Mouse (Mus musculus): ENCODE results near the gene Llcfc1.

Gene Llcfc1

DNA sequence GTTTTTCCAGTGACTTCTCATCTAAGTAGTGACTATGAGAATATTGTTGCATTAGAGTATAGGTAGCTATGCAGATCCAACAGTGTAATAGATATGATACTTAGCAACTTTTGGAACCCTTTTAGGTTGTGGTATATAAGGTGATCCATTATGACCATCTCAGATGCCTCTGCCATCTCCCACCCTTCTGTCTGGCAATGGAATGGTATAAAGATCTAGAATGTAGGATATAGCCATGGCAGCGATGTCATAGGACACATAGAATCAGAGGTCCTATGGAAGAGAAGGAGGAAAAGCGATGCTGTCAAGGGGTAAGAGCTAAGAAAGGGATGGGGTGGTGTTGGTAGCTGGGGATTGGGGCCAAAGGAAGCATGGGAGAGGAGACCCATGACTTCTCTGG, at the start of gene Llcfc1:
Gene Llcfc1, plus strand, starts transcription at position 301 of the 400 bp plus-strand sequence.
- no peak for DNase-seq (ENCODE audit: low spot score in 2 of 2)

DNA sequence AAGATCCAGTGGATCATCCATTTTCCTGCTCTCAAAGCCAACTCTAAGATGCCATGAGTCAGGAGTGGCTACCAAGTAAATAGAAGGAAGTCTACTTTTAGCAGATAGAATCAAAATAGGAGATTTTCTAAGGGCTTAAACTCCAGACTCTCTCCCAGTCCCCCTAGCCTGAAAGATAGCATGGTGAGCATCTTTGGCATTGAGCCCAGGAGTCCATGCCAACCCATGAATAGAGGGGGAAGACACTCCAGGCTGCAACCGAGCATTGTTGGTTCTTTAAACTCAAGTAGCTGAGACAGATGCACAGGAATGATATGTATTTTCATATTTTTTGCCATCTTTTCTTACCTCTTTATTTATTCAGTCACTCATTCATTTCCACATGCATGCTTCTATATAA, 49.0 kb upstream of the Llcfc1 start:
- no peak for DNase-seq (ENCODE audit: low spot score in 2 of 2)

DNA sequence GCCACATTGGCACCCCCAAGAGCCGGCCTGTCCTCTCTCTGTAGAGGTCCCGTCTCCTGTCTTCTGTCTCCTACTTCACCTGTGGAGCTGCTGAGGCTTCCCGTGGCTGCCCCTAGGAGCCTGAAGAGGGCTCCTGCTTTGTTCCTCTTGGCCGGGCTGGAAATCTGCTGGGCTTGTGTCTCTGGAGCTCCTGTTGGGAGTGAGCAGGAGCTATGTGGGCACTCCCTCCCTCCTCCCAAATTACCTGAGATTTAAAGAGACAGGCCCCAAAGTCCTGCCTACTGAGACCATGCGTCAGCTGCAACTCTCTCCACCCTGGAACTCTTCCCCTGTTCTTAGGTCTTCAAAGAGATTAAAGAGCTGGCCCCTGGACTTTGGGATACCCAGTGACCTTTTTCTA, 48.1 kb upstream of the Llcfc1 start, which contains the start of gene Trpv6:
Gene Trpv6, minus strand, starts transcription at position 228 of the 400 bp plus-strand sequence.
- DNase-seq (ENCODE audit: low spot score in 2 of 2) = no peak

DNA sequence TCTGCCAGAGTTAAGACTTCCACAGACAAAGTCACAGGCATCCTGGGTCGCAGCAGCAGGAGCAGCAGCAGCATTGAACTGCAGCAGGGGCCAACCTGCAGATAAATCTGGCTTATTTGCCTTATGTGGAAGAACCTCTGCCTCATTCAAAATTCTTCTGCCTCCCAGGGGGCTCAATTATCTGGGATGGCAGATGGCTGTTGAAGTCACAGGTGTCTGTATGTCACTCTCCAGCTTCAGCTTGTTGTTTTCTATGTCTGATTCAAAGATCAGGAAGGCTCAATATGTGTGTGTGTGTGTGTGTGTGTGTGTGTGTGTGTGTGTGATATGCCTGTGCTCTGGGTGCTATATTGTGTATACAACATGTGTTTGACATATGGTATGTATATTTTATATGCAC, 46.8 kb upstream of the Llcfc1 start:
- no peak for DNase-seq (ENCODE audit: low spot score in 2 of 2)

DNA sequence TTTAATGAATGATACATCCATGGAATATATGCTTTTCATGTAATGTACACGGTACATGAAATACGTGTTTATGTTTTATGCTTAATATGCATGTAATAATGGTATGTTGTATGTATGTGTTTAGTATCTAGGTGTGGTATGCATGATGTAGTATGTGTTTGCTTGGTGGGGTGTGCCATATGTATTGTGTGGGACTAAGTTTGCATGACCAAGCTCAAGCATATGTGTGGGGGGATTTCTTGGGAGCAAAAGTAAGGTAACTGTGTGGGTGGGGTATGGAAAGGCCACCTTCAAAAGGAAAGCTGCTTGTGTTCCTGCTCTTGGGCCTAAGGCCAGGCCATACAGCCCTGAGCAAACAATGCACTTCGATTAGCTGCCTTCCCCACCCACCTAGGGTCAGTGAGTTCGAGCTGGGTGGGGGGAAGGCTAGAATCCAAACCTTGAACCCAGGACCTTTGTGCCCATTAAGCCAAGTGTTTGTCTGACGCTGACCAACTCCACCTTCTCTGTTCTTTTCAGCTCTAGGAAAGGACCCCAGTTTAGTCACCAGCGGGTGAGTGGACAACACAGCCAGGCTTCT, 46.2 kb upstream of the Llcfc1 start:
- DNase-seq (ENCODE audit: low spot score in 2 of 2) = no peak

DNA sequence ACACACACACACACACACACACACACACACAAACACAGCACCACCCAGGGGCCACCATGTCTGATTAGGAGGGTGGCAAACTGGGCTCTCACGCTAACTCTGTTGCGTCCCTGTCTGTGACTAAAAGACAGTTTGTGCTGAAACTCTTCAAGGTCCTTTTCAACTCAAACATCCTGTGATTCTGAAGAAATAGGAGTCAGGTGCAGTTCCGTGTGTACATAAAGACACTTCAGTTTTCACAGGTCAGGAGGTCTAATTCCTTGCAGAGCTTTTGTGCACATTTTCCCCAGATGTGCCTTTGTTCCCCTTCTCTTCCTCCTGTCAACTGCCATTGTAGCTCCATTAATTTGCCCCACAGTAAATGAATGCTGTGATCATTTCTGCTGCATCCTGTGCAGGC, 43.8 kb upstream of the Llcfc1 start:
- DNase-seq (ENCODE audit: low spot score in 2 of 2) = no peak

DNA sequence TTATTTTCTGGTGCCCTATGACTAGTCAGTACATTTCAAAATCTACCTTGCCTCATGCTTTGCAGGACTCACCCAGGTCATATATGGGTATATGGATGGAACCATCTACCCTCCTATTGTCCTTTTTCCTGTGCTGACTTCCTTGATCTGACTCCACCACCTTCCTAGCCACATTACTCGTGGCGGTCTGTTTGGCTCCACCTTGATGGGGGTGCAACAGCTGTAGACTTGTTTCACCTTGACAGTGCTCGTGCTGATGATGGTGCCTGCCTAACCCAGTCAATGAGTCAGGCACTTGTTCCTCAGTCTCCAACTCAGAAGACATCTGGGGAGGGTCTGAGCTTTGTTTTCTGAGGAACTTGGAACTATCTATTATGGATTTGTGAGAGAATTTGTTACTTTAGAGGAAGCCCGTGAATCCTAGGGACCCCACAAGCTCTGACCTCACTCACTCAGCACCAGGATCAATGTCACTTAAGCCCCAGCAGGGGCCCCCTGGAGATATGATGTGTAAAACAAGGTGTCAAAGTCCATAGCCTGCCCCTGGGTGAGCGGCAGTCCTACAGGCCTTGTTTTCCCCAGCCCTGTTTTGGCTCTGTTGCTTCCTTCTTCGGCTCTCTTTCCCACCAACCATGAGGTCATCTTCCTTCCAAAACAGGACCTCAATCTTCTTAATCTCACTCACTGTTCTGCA, 42.9 kb upstream of the Llcfc1 start:
- no peak for DNase-seq (ENCODE audit: low spot score in 2 of 2)

DNA sequence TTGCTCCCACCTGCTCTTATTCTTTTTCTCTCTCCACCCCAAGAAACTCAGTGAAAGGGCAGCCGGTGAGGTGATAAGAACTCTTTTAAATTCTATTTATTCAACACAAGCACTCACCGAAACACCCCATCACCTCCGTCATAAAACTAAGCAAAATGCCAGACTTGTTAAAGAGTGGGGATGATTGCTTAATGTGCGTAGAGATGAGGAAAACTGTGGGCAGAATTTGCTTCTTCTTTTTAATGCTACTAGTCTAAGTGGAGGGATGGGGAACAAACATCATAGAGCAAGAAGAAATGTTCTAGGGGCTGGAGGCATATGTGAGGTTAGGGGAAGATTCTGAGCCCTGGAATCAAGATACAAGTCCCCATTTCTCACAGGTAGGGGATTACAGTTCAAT, 41.5 kb upstream of the Llcfc1 start:
- no peak for DNase-seq (ENCODE audit: low spot score in 2 of 2)

DNA sequence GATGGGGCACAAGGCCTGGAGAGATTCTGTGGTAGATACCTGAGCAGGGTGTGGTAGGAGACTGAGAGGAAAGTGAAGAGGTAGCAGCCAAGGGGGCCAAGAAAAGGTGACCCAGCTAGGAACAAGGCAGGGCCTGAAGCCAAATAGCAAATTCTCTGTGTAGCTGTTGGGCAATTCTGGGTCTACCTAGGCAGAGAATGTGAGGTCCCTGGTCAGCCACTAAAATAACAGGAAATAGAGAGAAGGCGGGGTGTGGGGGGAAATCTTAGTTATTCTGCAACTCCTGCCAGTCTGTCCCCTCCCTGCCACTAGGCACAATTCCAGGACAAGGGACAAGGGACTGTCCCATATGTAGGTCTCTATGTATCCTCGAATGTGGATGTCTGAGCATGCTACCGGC, 41.0 kb upstream of the Llcfc1 start:
- no peak for DNase-seq (ENCODE audit: low spot score in 2 of 2)

DNA sequence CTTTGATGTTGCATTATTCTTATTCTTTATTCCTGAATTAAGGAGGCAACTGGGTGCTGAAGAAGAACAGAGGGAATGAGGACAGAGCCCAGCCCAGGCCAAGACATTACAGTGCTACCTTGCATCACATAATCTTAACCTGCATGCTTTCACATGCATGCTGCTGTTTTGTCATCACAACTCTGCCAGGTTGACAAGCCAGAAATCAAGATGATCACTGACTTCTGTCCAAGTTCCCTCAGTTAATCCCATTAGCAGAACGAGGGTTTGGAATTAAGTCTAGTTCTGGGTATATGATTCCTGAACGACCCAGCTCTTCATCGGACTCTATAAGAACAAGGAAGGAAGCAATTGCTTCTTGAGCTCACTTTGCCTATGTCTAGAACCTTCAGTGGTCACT, 38.0 kb upstream of the Llcfc1 start:
- DNase-seq (ENCODE audit: low spot score in 2 of 2) = no peak

DNA sequence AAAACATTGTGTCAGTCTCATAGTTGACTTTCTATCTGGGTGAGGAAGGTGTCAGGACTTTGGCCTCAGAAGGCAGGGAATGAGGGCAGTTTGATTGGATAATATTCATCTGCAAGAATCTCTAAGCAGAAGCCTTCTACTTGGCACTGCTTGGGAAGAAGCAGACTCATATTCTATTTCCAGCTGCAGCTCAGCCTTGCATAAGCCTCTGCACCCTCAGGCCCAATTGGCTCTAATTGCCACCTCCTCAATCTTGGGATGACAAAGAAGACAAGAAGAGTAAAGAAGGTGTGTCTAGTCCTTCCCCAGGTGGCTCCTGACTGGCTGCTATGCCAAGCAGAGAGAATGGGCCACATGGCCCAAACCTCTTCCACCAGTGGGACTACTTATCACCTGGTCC, 37.6 kb upstream of the Llcfc1 start:
- no peak for DNase-seq (ENCODE audit: low spot score in 2 of 2)

DNA sequence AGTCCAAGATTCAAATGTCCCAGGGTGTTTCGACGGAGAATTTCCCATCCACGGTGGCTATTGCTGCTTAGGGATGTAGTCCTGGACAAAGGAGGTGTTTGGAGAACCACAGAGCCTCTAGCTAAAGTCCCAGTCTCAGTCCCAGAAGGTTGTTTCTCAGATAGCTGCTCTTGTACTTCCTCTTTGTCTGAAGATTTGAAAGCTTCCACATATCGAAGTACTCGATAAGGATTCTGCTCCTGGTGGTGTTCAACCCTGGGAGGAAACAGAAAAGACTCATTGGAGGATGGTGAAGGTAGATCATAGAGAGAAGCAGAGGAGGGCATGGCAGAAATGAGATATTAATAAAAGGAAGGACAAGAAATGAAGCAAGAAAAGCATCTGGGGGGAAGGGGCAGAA, 31.1 kb upstream of the Llcfc1 start:
- DNase-seq (ENCODE audit: low spot score in 2 of 2) = no peak

DNA sequence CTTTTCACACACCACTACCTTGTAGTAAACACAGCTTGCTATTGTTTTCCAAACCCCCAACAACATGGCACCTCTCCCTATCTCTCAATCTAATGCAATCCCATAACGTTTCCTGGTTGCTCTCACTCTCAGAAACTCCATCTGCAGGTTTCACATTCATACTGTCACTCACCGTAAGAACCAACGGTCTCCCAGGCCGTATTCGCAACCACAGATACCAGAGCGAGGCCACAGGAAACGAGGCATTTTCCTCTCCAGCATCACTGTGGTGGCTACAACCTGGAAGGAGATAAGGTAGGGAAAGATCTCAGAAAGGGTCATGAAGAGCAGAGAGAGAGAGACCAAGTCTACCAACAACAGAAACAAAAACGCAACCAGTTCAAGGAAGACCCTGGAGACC, 29.6 kb upstream of the Llcfc1 start:
- DNase-seq (ENCODE audit: low spot score in 2 of 2) = no peak

DNA sequence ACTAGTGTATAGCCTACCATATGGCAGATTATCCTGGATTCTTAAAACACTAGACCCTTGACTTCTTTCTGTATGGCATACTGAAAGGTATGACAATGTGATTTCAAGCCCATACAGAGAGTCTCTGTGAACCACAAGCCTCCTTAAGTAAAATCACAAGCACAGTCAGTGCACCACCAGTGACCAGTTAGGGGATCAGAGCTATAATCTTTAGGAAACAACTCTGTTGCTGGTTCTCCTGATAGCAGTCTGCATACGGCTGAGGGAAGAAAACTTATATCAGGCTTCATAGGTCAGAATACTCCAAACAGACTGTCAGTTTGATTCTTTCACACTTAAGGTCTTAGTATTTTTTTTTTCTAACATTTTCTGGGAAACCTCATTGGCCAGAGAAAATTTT, 25.7 kb upstream of the Llcfc1 start:
- no peak for DNase-seq (ENCODE audit: low spot score in 2 of 2)

DNA sequence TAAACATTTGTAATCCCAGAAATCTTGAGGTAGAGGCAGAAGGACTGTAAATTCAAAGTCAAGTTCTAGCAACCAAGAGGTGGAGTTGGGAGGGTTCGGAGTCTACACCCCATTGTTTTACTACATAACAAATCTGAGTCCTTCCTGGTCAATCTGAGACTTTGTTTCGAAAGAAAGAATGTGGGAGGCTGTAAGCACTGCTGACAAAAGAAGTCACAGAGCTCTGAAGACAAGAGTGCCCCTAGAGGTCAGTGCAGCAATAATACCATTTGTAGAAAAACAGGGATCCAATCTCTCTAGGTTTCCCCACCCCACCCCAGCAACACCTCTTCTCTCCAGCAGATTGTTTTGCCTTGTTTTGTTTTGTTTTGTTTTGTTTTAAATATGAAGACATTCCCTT, 21.9 kb upstream of the Llcfc1 start:
- no peak for DNase-seq (ENCODE audit: low spot score in 2 of 2)

DNA sequence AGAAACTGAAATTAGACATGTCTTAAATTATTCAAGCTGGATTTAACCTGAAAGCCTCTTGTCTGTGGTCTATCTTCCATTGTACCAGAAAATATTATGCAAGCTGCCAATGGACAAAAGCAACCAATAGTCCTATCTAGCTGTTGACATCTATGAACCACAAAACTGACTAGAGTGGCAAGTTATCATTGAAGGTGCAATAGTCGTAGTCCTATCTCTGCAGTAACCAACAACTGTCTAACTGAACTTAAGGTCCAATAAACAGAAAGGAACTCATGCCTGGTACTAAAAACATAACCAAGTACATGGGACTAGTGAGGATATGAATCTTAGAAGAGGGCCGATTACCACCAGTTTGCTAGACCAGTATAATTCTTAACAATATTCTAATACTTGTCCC, 7.7 kb upstream of the Llcfc1 start:
- no peak for DNase-seq (ENCODE audit: low spot score in 2 of 2)

DNA sequence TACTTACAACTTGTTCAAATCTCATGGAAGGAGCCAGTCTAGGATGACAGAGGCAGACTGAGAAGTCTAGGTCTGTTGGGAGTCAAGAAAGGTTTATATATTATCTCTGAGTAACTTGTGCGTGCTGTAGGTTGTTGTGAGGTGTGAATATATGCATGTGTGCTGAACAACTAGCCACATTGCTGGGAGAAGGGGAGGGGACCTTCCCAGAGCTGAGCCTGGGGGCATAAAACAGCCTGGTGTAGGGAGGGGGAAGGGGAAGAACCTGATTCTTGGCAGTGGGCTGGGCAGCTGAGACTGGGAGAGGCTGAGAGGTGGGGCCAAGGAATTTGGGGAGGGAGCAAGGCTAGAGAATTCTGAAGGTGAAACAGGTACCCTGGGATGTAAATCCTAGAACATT, 3.6 kb upstream of the Llcfc1 start, which contains the start of gene Trpv5:
Gene Trpv5, minus strand, starts transcription at position 101 of the 400 bp plus-strand sequence.
- DNase-seq (ENCODE audit: low spot score in 2 of 2) = no peak

DNA sequence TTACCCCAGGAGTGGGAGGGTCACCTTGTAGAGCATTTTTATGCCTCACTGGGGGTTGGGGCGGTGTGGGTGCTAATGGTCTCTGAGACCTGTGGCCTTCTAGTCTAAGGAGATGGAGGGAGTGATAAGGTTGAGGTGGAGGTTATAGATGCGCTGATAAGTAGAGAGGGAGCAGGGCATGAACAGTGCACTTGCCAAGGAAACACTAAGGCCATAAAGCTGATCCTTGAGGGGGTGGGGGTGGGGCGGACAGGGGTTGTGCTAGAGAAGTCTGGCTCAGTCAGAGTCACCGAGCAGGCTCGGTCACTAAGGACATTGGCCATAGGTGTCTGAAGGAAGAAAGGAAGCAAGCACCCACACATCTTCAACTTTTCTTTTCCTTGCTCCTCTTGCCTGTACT, 2.6 kb upstream of the Llcfc1 start:
- no peak for DNase-seq (ENCODE audit: low spot score in 2 of 2)

DNA sequence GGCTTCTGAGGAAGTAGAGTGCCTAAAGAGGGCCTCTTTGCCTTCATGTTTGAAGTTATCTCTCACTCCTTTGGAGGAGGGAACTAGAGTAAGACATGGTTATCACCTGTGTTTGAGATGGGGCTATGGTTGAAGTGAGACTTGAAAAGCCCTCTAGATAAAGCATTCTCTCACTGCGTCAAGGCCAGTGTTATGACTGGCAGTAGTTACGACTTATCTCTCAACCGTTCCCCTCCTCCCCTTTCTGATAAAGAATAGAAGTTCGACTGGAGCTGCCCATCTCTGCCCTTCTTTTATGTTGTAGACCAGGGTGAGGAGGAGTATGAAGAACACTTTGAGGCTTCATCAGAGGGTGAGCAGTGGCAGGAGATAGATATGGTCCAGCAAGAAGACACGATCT, 680 bp downstream of the Llcfc1 start:
- DNase-seq (ENCODE audit: low spot score in 2 of 2) = no peak

DNA sequence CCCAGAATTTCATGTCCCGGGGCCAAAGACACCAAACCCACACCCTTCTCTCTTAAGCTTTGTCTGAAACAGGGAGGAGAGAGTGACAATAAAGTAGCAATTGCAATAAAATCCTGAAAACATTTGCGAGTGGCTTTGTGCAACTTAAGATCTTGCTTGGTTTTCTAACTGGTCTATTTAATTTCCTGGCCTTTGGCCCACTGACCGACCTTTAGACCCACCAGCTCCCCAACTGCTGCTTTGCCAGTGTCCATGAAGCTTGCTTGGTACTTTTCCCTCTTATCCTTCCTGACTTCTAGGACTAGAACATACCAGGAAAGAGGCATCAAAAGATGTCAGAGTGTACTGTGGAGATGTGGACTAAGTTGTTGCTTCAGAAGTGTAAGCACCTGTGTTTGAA, 1.4 kb downstream of the Llcfc1 start:
- no peak for DNase-seq (ENCODE audit: low spot score in 2 of 2)

DNA sequence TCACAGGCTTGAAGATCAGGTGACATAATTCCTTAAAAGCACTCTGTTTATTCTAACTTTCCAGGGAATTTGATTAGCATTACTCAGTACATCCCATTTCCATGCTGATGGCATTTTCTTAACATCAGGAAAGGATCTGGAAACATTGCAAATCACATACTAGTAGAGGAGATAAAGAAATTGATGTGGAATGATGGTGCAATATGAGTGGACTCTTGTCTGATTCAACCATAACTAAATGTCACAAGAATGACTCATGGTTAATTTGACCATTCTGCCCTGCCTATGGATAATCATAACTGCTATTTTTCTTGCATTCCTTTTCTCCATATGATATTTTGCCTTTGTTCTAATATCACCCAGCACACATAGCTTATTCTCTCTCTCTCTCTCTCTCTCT, 8.0 kb downstream of the Llcfc1 start:
- no peak for DNase-seq (ENCODE audit: low spot score in 2 of 2)

DNA sequence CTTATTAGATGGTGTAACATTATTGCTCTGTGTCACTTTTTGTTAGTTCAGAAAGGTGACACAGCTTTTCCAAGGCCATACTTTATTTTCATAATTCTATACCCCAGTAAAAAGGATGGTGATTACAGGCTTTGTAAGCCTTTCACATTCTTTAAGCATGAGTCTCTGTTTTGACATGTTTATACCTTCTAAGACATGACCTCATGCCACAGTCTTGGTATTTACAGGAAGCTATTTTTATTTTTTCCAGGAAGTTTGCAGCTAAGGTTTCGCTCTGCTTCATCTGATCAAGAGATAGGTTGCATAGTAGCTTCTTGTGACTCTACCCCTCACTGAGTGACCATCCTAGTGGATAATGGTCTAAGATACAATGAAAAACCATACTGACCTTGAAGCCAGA, 10.2 kb downstream of the Llcfc1 start:
- no peak for DNase-seq (ENCODE audit: low spot score in 2 of 2)

DNA sequence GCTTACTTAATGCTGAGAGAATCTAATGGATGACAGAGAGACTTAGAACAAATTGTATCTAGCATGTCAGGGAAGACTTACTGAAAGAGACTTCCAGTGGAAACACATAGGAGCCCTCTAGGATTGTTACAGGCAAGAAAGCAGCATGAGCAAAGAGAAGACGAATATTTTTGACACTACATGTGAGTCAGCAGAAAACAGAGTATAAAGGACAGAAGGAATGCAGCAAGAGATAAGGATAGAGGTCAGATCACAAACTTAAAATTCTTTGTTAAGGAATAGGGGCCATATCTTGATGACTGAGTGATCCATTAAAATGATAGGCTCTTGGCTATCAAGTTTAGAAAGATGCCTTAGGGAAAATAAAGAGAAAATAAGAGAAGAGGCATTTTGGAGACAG, 17.0 kb downstream of the Llcfc1 start:
- DNase-seq (ENCODE audit: low spot score in 2 of 2) = no peak

DNA sequence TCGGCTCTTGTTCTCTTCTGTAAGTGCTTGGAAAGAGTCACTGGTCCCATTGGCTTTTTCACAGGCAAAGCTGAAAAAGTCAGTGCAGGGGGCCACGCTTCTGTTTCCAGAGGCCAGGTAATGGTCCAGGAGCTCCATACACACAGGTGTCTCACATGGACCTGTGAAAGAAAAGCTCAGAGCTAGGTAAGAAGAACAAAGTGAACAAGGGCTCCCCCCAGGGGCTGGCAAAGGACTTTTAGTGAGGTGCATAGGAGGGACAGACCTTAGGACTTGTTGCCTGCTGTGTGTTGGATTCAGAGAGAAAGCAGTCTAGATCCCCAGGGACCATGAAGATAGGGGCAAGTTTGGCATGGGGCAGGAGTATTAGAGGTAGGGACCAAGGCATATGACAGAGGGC, 18.7 kb downstream of the Llcfc1 start:
- no peak for DNase-seq (ENCODE audit: low spot score in 2 of 2)
